Mouse (Mus musculus) fat pad, adult 2 months (tissue): ENCODE data around the gene Comt.

Experiments
- DNase-seq: peaks from one replicate; pipeline ENCODE4 v3.0.0-alpha.2; 2011; ENCODE audit warnings: low read depth, low spot score; ENCODE audit errors: extremely low read depth

Comt gene

GRCm38 (mm10) chr16:18436128-18436527 lies 9.5 kb upstream of the Comt start:
- no peak for DNase-seq

GRCm38 (mm10) chr16:18433341-18433920 lies 6.8 kb upstream of the Comt start:
- no peak for DNase-seq

GRCm38 (mm10) chr16:18430641-18431212 lies 4.1 kb upstream of the Comt start:
- DNase-seq, result no peak

- DNase-seq, result no peak
Observed at GRCm38 (mm10) chr16:18429641-18430040, 3.0 kb upstream of the Comt start.

- DNase-seq, result no peak
Observed at GRCm38 (mm10) chr16:18428516-18429042, 1.9 kb upstream of the Comt start.

- DNase-seq, result no peak
Observed at GRCm38 (mm10) chr16:18428011-18428515, 1.4 kb upstream of the Comt start.

GRCm38 (mm10) chr16:18426215-18426791 lies 349 bp downstream of the Comt start, which contains the start of gene Txnrd2:
Gene Txnrd2, plus strand, starts transcription at chr16:18426384.
- no peak for DNase-seq

- no peak for DNase-seq
Observed at GRCm38 (mm10) chr16:18425475-18426214, 1.0 kb downstream of the Comt start.

GRCm38 (mm10) chr16:18424364-18425045 lies 2.1 kb downstream of the Comt start:
- DNase-seq, result no peak

- DNase-seq, result no peak
Observed at GRCm38 (mm10) chr16:18423915-18424265, 2.8 kb downstream of the Comt start.

GRCm38 (mm10) chr16:18423203-18423914 lies 3.3 kb downstream of the Comt start:
- no peak for DNase-seq

- no peak for DNase-seq
Observed at GRCm38 (mm10) chr16:18420571-18420970, 6.1 kb downstream of the Comt start.

GRCm38 (mm10) chr16:18419603-18420026 lies 7.0 kb downstream of the Comt start:
- DNase-seq, result no peak

GRCm38 (mm10) chr16:18418756-18419602 lies 7.7 kb downstream of the Comt start:
- DNase-seq, result no peak

GRCm38 (mm10) chr16:18417491-18417890 lies 9.2 kb downstream of the Comt start:
- DNase-seq, result no peak

- DNase-seq, result no peak
Observed at GRCm38 (mm10) chr16:18416837-18417236, 9.8 kb downstream of the Comt start.

- no peak for DNase-seq
Observed at GRCm38 (mm10) chr16:18416094-18416761, 10.4 kb downstream of the Comt start.

GRCm38 (mm10) chr16:18413032-18413816 lies 13.4 kb downstream of the Comt start:
- no peak for DNase-seq
